Mouse (Mus musculus): Measurements from ENCODE around the gene Wnt10b. TPM values are rescaled to one million over a fixed set of nuclear protein-coding genes. Genes with fewer than 3 reads are reported as not detected.
"Not testable (repeated sequence)": the region's sequence is repeated elsewhere in the genome, so short reads cannot be mapped to it uniquely, and the experiment has no call there.

The Wnt10b gene
- total RNA-seq (2021), result under 1 TPM; 0.63 to 0.64 TPM

DNA sequence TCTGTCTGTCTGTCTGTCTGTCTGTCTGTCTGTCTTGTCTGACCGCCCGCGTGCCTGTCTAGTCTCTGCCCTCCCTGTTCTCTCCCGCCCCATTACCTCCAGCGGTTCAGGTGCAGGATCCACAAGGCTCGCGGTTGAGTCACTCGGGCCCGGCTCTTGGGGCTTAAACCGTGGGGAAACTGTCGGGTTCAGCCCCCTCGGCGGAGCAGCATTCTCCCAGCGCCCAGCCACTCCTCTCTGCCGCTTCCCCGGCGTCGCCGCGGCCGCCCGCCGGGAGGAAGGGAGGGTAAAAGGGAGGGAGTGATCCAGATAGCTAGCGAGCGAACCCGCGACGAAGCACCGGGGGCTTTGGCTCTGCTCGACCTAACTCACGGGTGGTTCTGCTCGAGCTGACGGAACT is at the start of gene Wnt10b:
Gene Wnt10b, minus strand, starts transcription at position 389 of the 400 bp plus-strand sequence.
- intact Hi-C loops (cut with DNase I), result no loop called here
- DNase-seq (ENCODE audit: extremely low spot score in 1 of 2, low spot score in 2 of 2), result no peak

DNA sequence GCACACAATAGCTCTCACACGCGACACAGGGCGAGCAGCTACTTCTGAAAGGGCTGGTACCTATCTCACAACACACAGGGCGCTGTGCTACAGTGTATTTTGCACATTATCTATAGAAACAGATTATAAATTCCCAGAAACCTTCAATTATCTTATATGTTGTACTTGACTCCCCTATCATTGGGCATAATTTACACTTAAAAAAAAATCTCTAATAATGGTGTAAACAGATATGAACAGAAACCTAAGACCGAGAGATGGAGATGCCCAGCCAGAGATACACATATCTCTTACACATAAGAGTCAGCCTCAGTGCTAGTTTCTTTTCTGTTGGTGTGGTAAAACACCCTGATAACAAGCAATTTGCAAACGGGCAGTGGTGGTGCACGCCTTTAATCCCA is 49.7 kb upstream of the Wnt10b start:
- intact Hi-C loops (cut with DNase I), result no loop called here
- DNase-seq (ENCODE audit: extremely low spot score in 1 of 2, low spot score in 2 of 2), result no peak

GRCm38 (mm10) chr15:98823434-98823833 is 45.5 kb upstream of the Wnt10b start:
- no peak for DNase-seq (ENCODE audit: extremely low spot score in 1 of 2, low spot score in 2 of 2)
- intact Hi-C loops (cut with DNase I), result no loop called here

DNA sequence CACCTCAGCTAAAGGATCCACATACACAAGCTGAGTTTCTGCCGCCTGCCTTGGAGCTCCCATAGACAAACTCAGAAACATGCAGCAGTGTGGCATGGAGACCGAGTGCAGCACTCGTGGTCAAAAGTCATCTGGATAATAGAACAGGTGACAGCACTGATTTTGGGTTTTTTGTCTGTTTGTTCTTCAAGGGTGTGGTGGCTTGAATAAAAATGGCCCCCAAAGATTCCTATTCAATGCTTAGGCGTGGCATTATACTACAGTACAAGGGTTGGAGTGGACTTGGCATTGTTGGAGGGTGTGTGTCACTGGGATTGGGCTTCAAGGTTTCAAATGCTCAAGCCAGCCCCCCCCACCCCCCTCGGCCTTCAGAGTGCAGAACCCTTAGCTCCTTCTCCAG is 44.2 kb upstream of the Wnt10b start:
- intact Hi-C loops (cut with DNase I), result no loop called here

GRCm38 (mm10) chr15:98821403-98821802 is 43.5 kb upstream of the Wnt10b start:
- DNase-seq (ENCODE audit: extremely low spot score in 1 of 2, low spot score in 2 of 2), result no peak
- intact Hi-C loops (cut with DNase I), result no loop called here

More for the DNA sequence above, 44.2 kb upstream of the Wnt10b start:
- DNase-seq (ENCODE audit: extremely low spot score in 1 of 2, low spot score in 2 of 2), result no peak

GRCm38 (mm10) chr15:98820937-98821336 is 43.0 kb upstream of the Wnt10b start:
- no peak for DNase-seq (ENCODE audit: extremely low spot score in 1 of 2, low spot score in 2 of 2)
- intact Hi-C loops (cut with DNase I), result no loop called here

DNA sequence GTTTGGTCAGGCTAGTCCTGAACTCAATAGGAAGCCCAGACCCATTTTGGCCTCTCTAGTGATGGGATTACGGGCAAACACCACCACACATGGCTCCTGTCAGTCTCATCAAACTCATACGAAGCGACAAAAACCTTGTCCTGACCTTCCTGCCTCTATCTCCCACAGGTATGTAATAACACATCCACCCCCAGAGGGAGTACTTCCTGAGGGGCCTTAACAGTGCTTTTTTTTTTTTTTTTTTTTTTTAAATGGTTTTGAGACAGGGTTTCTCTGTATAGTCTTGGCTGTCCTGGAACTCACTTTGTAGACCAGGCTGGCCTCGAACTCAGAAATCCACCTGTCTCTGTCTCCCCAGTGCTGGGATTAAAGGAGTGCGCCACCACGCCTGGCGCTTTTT is 40.2 kb upstream of the Wnt10b start:
- DNase-seq (ENCODE audit: extremely low spot score in 1 of 2, low spot score in 2 of 2), result no peak
- intact Hi-C loops (cut with DNase I), result no loop called here

GRCm38 (mm10) chr15:98812741-98813424 is 34.9 kb upstream of the Wnt10b start:
- DNase-seq (ENCODE audit: extremely low spot score in 1 of 2, low spot score in 2 of 2), result peak; percentile 52
- intact Hi-C loops (cut with DNase I), result no loop called here

GRCm38 (mm10) chr15:98810212-98810611 is 32.3 kb upstream of the Wnt10b start:
- DNase-seq (ENCODE audit: extremely low spot score in 1 of 2, low spot score in 2 of 2); intact Hi-C loops (cut with DNase I): not testable (repeated sequence)

DNA sequence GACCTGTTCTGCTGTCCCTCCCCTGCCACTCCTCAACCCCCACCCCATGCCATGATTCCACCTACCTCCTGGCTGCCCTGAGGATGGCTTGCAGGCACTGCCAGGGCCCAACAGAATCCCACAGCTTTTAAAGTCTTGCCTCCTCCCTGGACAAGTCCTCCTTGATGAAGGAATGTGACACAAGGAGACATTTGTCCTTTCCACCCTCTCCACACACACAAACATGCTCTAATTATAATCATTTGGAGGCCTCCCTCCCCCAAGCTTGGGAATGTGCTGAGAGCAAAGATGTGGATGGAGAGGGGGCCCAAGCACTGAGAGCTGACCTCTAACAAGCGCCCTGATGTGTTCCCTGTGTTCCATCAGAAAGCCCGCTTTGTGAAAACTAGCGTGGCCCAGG is 31.4 kb upstream of the Wnt10b start, which contains the start of gene Ddn:
Gene Ddn, minus strand, starts transcription at position 101 of the 400 bp plus-strand sequence.
- intact Hi-C loops (cut with DNase I), result no loop called here
- DNase-seq (ENCODE audit: extremely low spot score in 1 of 2, low spot score in 2 of 2), result no peak

- intact Hi-C loops (cut with DNase I), result no loop called here
- peak; percentile 74 to 80 for DNase-seq (ENCODE audit: extremely low spot score in 1 of 2, low spot score in 2 of 2)
Observed at GRCm38 (mm10) chr15:98808651-98809134, 30.7 kb upstream of the Wnt10b start.

- intact Hi-C loops (cut with DNase I), result no loop called here
Observed at GRCm38 (mm10) chr15:98807895-98808650, 30.1 kb upstream of the Wnt10b start.

DNA sequence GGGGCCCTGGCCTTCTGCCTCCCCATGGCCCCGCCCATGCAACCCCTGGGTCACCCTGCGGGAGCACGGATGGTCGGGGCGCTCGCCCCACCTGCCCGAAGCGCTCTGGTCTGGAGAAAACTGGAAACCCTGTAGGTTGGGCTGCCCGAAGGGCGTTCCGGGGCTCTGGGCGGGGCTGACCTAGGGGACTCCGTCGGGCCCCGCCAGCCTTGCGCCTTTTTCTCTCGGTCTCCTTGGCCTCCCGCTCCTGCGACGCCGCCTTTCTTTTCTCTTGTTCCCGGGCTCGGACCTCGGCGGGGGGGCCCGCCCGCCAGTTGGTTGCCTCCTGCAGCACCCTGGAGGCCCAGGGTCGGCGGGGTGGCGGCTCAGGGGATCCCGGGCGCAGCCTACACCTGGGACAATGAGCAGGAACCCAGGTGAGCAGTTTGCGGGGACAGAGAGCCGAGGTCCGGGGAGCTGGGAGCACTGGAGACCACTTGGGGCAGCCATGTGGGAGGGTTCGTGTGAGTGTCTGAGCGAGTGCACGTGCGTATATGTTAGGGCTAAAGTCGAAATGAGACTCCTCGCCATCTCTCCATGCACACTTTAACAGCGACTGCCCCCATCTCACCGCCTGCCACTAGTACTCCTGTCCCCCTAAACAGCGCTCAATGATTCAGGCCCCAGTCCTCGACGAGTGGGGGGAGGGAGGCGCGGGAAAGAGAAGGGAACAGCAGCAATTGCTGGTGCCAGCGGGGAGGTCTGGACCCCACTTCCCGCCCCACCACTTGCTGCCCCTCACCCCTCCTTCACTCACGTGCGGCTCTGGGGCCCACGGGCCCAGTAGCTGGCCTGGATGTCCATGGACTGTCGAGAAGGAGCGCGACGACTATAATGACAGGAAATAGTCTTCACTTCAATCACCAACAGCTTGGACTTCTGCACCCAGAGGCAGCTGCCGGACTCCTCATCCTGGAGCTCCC is 29.1 kb upstream of the Wnt10b start:
- intact Hi-C loops (cut with DNase I), result no loop called here
- peak in 1 of 2 experiments; percentile 68 for DNase-seq (ENCODE audit: extremely low spot score in 1 of 2, low spot score in 2 of 2)

More at GRCm38 (mm10) chr15:98807895-98808650, 30.1 kb upstream of the Wnt10b start:
- peak; percentile 81 to 90 for DNase-seq (ENCODE audit: extremely low spot score in 1 of 2, low spot score in 2 of 2)

DNA sequence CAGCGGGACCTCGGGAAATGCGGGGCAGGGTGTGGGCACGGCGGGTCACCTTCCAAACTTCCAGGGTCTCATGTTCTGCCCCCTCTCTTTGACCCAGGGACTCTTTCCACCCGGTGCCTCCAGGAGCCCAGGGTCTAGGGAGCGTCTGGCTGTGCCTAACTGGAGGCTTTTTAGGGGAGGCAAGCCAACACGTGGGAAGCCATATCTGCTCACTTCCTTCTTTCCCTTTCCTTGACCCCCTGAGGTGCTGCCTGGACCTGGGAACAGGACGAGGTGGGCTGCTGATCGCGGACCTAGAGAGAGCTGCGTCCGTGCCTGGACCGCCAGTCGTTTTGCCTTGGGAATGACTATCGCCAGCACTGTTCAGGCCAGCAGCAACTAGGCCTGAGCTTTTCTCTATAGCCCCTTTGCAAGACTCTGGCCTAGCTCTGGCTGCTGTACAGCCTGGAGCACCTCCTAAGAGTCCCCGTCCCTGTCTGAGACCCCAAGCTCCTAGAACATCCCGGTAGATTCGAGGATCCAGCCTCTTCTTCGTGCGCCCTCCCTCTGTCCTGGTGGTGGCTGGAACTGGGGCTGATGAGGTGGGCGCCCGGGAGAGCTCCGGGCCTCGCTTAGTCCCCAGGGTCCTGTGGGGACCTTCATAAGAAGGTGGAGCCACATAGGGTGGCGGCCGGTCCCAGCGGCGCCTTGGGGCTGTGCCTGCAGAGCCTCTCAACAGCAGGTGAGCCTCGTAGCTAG is 28.3 kb upstream of the Wnt10b start:
- no peak for DNase-seq (ENCODE audit: extremely low spot score in 1 of 2, low spot score in 2 of 2)
- intact Hi-C loops (cut with DNase I), result no loop called here

DNA sequence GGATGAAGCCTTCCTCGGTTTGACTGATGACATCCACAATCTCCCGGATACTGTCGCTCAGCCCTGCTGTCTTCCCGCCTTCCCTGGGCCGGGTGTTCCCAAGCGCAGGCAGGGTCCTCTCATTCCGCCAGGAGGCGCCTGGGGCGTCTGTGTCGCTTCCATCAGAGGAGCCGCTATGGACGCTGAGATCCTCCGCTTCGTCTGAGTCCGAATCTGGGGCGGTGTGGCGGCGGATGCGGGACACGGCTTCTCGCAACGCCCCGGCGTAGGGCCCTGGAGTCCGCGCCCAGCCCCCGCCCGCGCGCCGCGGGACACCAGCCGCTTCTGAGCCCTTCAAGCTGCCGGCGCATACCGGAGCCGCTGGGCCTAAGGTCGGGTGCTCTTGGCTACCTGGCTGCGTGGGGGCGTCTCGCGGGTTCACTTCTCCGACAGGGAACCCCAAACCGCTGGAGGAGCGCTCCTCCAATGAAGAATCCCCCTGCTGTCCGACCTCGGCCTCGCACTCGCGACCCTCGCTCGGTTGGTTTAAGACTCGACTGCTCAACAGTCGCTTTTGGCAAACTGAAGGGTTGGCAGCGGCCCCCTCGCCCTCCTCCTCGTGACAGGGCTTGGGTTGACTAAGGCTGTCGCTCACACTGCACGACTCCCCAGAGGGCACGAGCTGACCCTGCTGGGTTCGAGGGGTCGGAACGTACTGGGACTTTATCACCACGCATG is 27.5 kb upstream of the Wnt10b start:
- DNase-seq (ENCODE audit: extremely low spot score in 1 of 2, low spot score in 2 of 2), result peak; percentile 56 to 87
- intact Hi-C loops (cut with DNase I), result no loop called here

DNA sequence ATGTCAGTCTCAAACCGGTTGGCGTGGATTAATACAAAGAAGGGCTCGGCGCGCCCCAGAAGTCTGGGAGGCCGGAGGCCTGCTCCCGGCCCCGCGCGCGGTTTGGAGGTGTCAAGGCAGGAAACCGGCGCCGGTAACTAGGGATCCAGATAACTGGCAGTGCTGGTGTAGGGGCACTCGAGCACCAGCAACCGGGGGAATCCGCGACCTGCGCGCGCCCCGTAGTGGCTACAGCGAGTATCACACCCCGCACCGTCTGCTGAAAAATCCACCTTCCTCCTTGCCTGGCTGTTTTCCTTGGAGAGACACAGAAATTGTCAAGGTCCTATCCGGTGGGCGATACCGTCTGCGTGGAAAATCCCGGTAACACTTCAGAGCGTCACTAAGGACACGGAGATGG is 26.1 kb upstream of the Wnt10b start:
- DNase-seq (ENCODE audit: extremely low spot score in 1 of 2, low spot score in 2 of 2), result peak; percentile 83 to 86
- intact Hi-C loops (cut with DNase I), result no loop called here

- no peak for DNase-seq (ENCODE audit: extremely low spot score in 1 of 2, low spot score in 2 of 2)
- intact Hi-C loops (cut with DNase I), result no loop called here
Observed at GRCm38 (mm10) chr15:98802926-98803325, 25.0 kb upstream of the Wnt10b start.

DNA sequence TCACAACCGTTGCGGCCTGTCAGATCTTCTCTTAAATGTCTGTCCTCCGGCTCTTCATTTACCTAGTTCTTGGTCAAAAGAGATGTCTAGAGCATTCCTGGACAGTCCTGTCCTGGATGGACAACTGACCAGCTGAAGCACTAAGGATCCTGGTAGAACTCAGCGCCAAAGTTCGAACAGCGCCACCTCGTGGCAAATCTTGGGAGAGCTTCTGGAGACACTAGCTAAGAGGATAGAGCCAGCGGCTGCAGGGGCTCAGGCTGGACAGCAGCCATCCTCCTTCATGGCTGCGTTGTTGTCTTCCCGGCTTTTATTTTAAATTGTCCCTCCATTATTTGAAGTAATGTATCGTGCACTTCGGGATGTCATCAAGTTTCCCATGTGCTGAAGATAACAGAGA is 21.4 kb upstream of the Wnt10b start:
- DNase-seq (ENCODE audit: extremely low spot score in 1 of 2, low spot score in 2 of 2), result peak; percentile 66 to 84
- intact Hi-C loops (cut with DNase I), result loop anchor here (5.0 kb wide), 1 partner anchor 217 kb away; no protein-coding TSS in a partner anchor

Measured in left cerebral cortex, postnatal 10 days (tissue).